Mouse (Mus musculus) lung, postnatal 0 days (tissue): Measurements from ENCODE around the gene Sorbs2.

Source experiments
- CTCF ChIP-seq: IDR thresholded peaks from 2 replicates; pipeline ENCODE4 v1.5.1; 2016; ENCODE audit warnings: antibody characterized with exemption, mild to moderate bottlenecking
- EP300 ChIP-seq: IDR thresholded peaks from 2 replicates; pipeline ENCODE4 v1.6.1; 2016; ENCODE audit warnings: antibody characterized with exemption, mild to moderate bottlenecking, control low read depth

- TF ChIP-seq CTCF (no peak), EP300 (no peak)
Observed at GRCm38 (mm10) chr8:45552175-45552574, 44.6 kb downstream of the Sorbs2 start.
